Comparison of ENCODE assay signal across 11 mouse cellular contexts in the genomic region with DNA sequence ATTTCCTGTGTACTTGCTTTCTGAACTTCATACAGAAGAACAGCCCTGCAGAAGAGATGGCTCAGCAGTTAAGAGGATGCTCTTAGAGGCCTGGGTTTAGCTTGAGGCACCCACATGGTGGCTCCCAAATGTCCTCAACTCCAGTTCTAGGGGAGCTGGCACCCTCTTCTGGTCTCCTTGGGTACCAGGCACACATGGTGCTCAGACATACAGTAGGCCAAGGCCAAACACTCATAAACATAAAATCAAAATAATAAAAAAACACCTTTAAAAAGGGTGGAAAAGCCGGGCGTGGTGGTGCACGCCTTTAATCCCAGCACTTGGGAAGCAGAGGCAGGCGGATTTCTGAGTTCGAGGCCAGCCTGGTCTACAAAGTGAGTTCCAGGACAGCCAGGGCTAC. TPM values are rescaled to one million over a fixed set of nuclear protein-coding genes. Genes with fewer than 3 reads are reported as not detected.
DNase-seq lines count a peak whose midpoint lies in the region; ATAC-seq lines count a peak whose summit lies in the region.
"Had no signal": no experiment of that assay in that cellular context is flagged by ENCODE, and none has a peak within 500 bp of the region (broad histone marks: within the 10 kb centered on the region; RNA-seq: fewer than 3 reads in every experiment).

No protein-coding gene starts in this region.

- 0 out of 2 replicates have a peak overlapping the region, but pooled peaks have one; percentile 21 for H3K4me3 ChIP-seq in hindbrain, embryonic 10.5 days
- H3K4me3 ChIP-seq in hindbrain, embryonic 16.5 days (ENCODE audit: low read length), result no peak overlapping the region
- H3K4me3 ChIP-seq in neural tube, embryonic 12.5 days, result no peak overlapping the region
- no peak overlapping the region for H3K4me3 ChIP-seq in neural tube, embryonic 15.5 days (replicated peaks)
- H3K4me3 ChIP-seq in forebrain, embryonic 16.5 days (replicated peaks; ENCODE audit: low read length), result no peak overlapping the region

- H3K9ac ChIP-seq in hindbrain, embryonic 16.5 days (ENCODE audit: low read depth, low read length), result no peak overlapping the region
- no peak overlapping the region for H3K9ac ChIP-seq in neural tube, embryonic 12.5 days
- no peak overlapping the region for H3K9ac ChIP-seq in neural tube, embryonic 15.5 days (replicated peaks)
- no peak overlapping the region for H3K9ac ChIP-seq in forebrain, embryonic 16.5 days (replicated peaks; ENCODE audit: low read depth, low read length)

- no peak overlapping the region for H3K4me2 ChIP-seq in hindbrain, embryonic 16.5 days (ENCODE audit: low read length)
- peak overlapping the region; percentile 58 for H3K4me2 ChIP-seq in neural tube, embryonic 12.5 days (replicated peaks)
- no peak overlapping the region for H3K4me2 ChIP-seq in neural tube, embryonic 15.5 days
- H3K4me2 ChIP-seq in forebrain, embryonic 16.5 days (ENCODE audit: low read length), result peak overlapping the region; percentile 36

- no peak for DNase-seq in hindbrain, embryonic 10.5 days (ENCODE audit: low spot score)
- DNase-seq in splenic B cell, adult 2 months (ENCODE audit: low read depth, low spot score), result peak; percentile 6
- no peak for DNase-seq in frontal cortex, postnatal 10 days (ENCODE audit: low spot score in 2 of 2)
- DNase-seq: kidney, postnatal 36 days; lung, adult 18-20 months had no signal

- no peaks in the 10 kb centered on the region for H3K9me3 ChIP-seq in hindbrain, embryonic 10.5 days
- no peaks in the 10 kb centered on the region for H3K9me3 ChIP-seq in hindbrain, embryonic 16.5 days (ENCODE audit: control insufficient read depth, low read length)
- H3K9me3 ChIP-seq in neural tube, embryonic 12.5 days, result no peaks in the 10 kb centered on the region
- H3K9me3 ChIP-seq in neural tube, embryonic 15.5 days (replicated peaks), result no peaks in the 10 kb centered on the region
- H3K9me3 ChIP-seq in forebrain, embryonic 16.5 days (ENCODE audit: control insufficient read depth, low read length), result no peaks in the 10 kb centered on the region

- peak overlapping the region; percentile 62 for H3K27ac ChIP-seq in hindbrain, embryonic 10.5 days
- H3K27ac ChIP-seq in hindbrain, embryonic 16.5 days (ENCODE audit: low read depth, low read length), result no peak overlapping the region
- H3K27ac ChIP-seq in neural tube, embryonic 12.5 days, result no peak overlapping the region
- H3K27ac ChIP-seq in neural tube, embryonic 15.5 days (replicated peaks), result no peak overlapping the region
- no peak overlapping the region for H3K27ac ChIP-seq in forebrain, embryonic 16.5 days (ENCODE audit: low read length)

- 89% methylated on average over 5 of the region's 5 CpGs for WGBS in hindbrain, embryonic 10.5 days
- WGBS in hindbrain, embryonic 16.5 days, result 87% methylated on average over 5 of the region's 5 CpGs
- WGBS in neural tube, embryonic 12.5 days, result 84% methylated on average over 5 of the region's 5 CpGs
- 95% methylated on average over 5 of the region's 5 CpGs for WGBS in neural tube, embryonic 15.5 days
- 79% methylated on average over 5 of the region's 5 CpGs for WGBS in forebrain, embryonic 16.5 days

- H3K36me3 ChIP-seq in hindbrain, embryonic 10.5 days, result peaks cover 5% of the 10 kb centered on the region; the same call in 1 of the 2 replicates
- H3K36me3 ChIP-seq in hindbrain, embryonic 16.5 days (ENCODE audit: control insufficient read depth, insufficient read depth, low read length), result no peaks in the 10 kb centered on the region
- no peaks in the 10 kb centered on the region for H3K36me3 ChIP-seq in neural tube, embryonic 12.5 days
- no peaks in the 10 kb centered on the region for H3K36me3 ChIP-seq in neural tube, embryonic 15.5 days
- H3K36me3 ChIP-seq in forebrain, embryonic 16.5 days (ENCODE audit: control insufficient read depth, insufficient read depth), result no peaks in the 10 kb centered on the region
- H3K36me3 ChIP-seq in splenic B cell, adult 2 months (ENCODE audit: control insufficient read depth, insufficient read depth, low read length, poor library complexity, severe bottlenecking), result 0 out of 2 replicates have a peak, but pooled peaks cover 3% of the 10 kb centered on the region

- H3K27me3 ChIP-seq in hindbrain, embryonic 10.5 days (ENCODE audit: insufficient read depth, poor library complexity, severe bottlenecking), result no peaks in the 10 kb centered on the region
- H3K27me3 ChIP-seq in hindbrain, embryonic 16.5 days (replicated peaks; ENCODE audit: control insufficient read depth, insufficient read depth, low read length), result no peaks in the 10 kb centered on the region
- H3K27me3 ChIP-seq in neural tube, embryonic 12.5 days (replicated peaks), result no peaks in the 10 kb centered on the region
- H3K27me3 ChIP-seq in neural tube, embryonic 15.5 days (replicated peaks), result no peaks in the 10 kb centered on the region
- no peaks in the 10 kb centered on the region for H3K27me3 ChIP-seq in forebrain, embryonic 16.5 days (replicated peaks; ENCODE audit: control insufficient read depth, insufficient read depth, low read length)
- no peaks in the 10 kb centered on the region for H3K27me3 ChIP-seq in splenic B cell, adult 2 months (ENCODE audit: control insufficient read depth, insufficient read depth, low read length, poor library complexity, severe bottlenecking)

- H3K4me1 ChIP-seq in hindbrain, embryonic 10.5 days (replicated peaks), result peaks cover 40% of the 10 kb centered on the region
- H3K4me1 ChIP-seq in hindbrain, embryonic 16.5 days (ENCODE audit: control insufficient read depth, insufficient read depth, low read depth, low read length), result peaks cover 9% of the 10 kb centered on the region
- peaks cover 19% of the 10 kb centered on the region for H3K4me1 ChIP-seq in neural tube, embryonic 12.5 days
- H3K4me1 ChIP-seq in neural tube, embryonic 15.5 days, result peaks cover 14% of the 10 kb centered on the region
- peaks cover 20% of the 10 kb centered on the region for H3K4me1 ChIP-seq in forebrain, embryonic 16.5 days (replicated peaks; ENCODE audit: control insufficient read depth, insufficient read depth, low read length)

- no peak for ATAC-seq in hindbrain, embryonic 16.5 days
- no peak for ATAC-seq in neural tube, embryonic 12.5 days (ENCODE audit: low FRiP score, low read depth)
- ATAC-seq in neural tube, embryonic 15.5 days (ENCODE audit: low FRiP score), result no peak
- ATAC-seq in forebrain, embryonic 16.5 days, result no peak
- no peak for ATAC-seq in frontal cortex, adult (ENCODE audit: low TSS enrichment)
- ATAC-seq: activated CD4-positive, CD25-positive, alpha-beta regulatory T cell, adult 4 months had no signal

RNA-seq across cellular contexts. Expression of gene Fank1, which starts 17.9 kb away (rescaled TPM):
- polyA plus RNA-seq in hindbrain, embryonic 10.5 days (2016; fragmentation: Nextera tagmentation; extraction: Ambion mirVana), result 1.4 and 3.0 TPM in 2 replicates
- polyA plus RNA-seq in hindbrain, embryonic 16.5 days (2015; fragmentation: Nextera tagmentation; extraction: Ambion mirVana), result 4.6 and 5.5 TPM in 2 replicates
- polyA plus RNA-seq in neural tube, embryonic 12.5 days (2016; fragmentation: Nextera tagmentation; extraction: Ambion mirVana), result 1.1 and 1.5 TPM in 2 replicates
- polyA plus RNA-seq in neural tube, embryonic 15.5 days (2015; fragmentation: Nextera tagmentation; extraction: Ambion mirVana), result 2.8 and 3.5 TPM in 2 replicates
- polyA plus RNA-seq in forebrain, embryonic 16.5 days (2015; fragmentation: Nextera tagmentation; extraction: Ambion mirVana), result 3.0 and 3.3 TPM in 2 replicates
- polyA plus RNA-seq: activated CD4-positive, CD25-positive, alpha-beta regulatory T cell, adult 4 months had no signal

RNA-seq across cellular contexts. Expression of gene Dhx32, which starts 23.8 kb away (rescaled TPM):
- polyA plus RNA-seq in hindbrain, embryonic 10.5 days (2016; fragmentation: Nextera tagmentation; extraction: Ambion mirVana), result 51.0 and 51.1 TPM in 2 replicates
- polyA plus RNA-seq in hindbrain, embryonic 16.5 days (2015; fragmentation: Nextera tagmentation; extraction: Ambion mirVana), result 43.8 and 44.4 TPM in 2 replicates
- 34.4 and 36.8 TPM in 2 replicates for polyA plus RNA-seq in neural tube, embryonic 12.5 days (2016; fragmentation: Nextera tagmentation; extraction: Ambion mirVana)
- polyA plus RNA-seq in neural tube, embryonic 15.5 days (2015; fragmentation: Nextera tagmentation; extraction: Ambion mirVana), result 37.4 and 38.2 TPM in 2 replicates
- polyA plus RNA-seq in forebrain, embryonic 16.5 days (2015; fragmentation: Nextera tagmentation; extraction: Ambion mirVana), result 50.8 and 51.0 TPM in 2 replicates

RNA-seq across cellular contexts. Expression of gene Uros, which starts 48.8 kb away (rescaled TPM):
- 33.7 and 39.0 TPM in 2 replicates for polyA plus RNA-seq in hindbrain, embryonic 10.5 days (2016; fragmentation: Nextera tagmentation; extraction: Ambion mirVana)
- polyA plus RNA-seq in hindbrain, embryonic 16.5 days (2015; fragmentation: Nextera tagmentation; extraction: Ambion mirVana), result 51.9 and 52.0 TPM in 2 replicates
- 40.8 and 44.3 TPM in 2 replicates for polyA plus RNA-seq in neural tube, embryonic 12.5 days (2016; fragmentation: Nextera tagmentation; extraction: Ambion mirVana)
- polyA plus RNA-seq in neural tube, embryonic 15.5 days (2015; fragmentation: Nextera tagmentation; extraction: Ambion mirVana), result 51.3 and 52.2 TPM in 2 replicates
- 51.5 and 57.6 TPM in 2 replicates for polyA plus RNA-seq in forebrain, embryonic 16.5 days (2015; fragmentation: Nextera tagmentation; extraction: Ambion mirVana)

RNA-seq across cellular contexts. Expression of gene Bccip, which starts 49.6 kb away (rescaled TPM):
- polyA plus RNA-seq in hindbrain, embryonic 10.5 days (2016; fragmentation: Nextera tagmentation; extraction: Ambion mirVana), result 135 and 167 TPM in 2 replicates
- polyA plus RNA-seq in hindbrain, embryonic 16.5 days (2015; fragmentation: Nextera tagmentation; extraction: Ambion mirVana), result 93.2 and 99.4 TPM in 2 replicates
- polyA plus RNA-seq in neural tube, embryonic 12.5 days (2016; fragmentation: Nextera tagmentation; extraction: Ambion mirVana), result 128 and 134 TPM in 2 replicates
- polyA plus RNA-seq in neural tube, embryonic 15.5 days (2015; fragmentation: Nextera tagmentation; extraction: Ambion mirVana), result 103 and 109 TPM in 2 replicates
- 110 and 115 TPM in 2 replicates for polyA plus RNA-seq in forebrain, embryonic 16.5 days (2015; fragmentation: Nextera tagmentation; extraction: Ambion mirVana)

Comparison
In these comparisons a context has a peak if more than half of its experiments do, and no peak if none do; other contexts are left out.
1. H3K4me2 ChIP-seq: peak in neural tube, embryonic 12.5 days (single experiment) and forebrain, embryonic 16.5 days (single experiment); none in hindbrain, embryonic 16.5 days (single experiment) and neural tube, embryonic 15.5 days (single experiment).